Mouse (Mus musculus) myocyte (in vitro differentiated cells): ENCODE measurements around the gene Akr1c18. TPM values are rescaled to one million over a fixed set of nuclear protein-coding genes. Genes with fewer than 3 reads are reported as not detected.
A peak's percentile ranks its signal among the peaks of the same experiment; 100 is the strongest.
"Not testable (repeated sequence)": the region's sequence is repeated elsewhere in the genome, so short reads cannot be mapped to it uniquely, and the experiment has no call there.

Experiments
- H3K27me3 ChIP-seq: one replicate; pipeline ENCODE4 v1.6.1; 2011; ENCODE audit not compliant: control insufficient read depth, insufficient read depth, insufficient read length
- H3K36me3 ChIP-seq: one replicate; pipeline ENCODE4 v1.6.1; 2011; ENCODE audit not compliant: control insufficient read depth, insufficient read depth
- H3K4me2 ChIP-seq: one replicate; pipeline ENCODE4 v1.6.1; 2011; ENCODE audit warnings: low read depth, control low read depth
- H3K4me3 ChIP-seq: one replicate; pipeline ENCODE4 v1.5.1; 2011; ENCODE audit warnings: mild to moderate bottlenecking, control low read depth, moderate library complexity
- H3K79me2 ChIP-seq: one replicate; pipeline ENCODE4 v1.6.1; 2011; ENCODE audit not compliant: control insufficient read depth, insufficient read depth
- H3ac ChIP-seq: one replicate; pipeline ENCODE4 v1.6.1; 2011; ENCODE audit not compliant: control insufficient read depth, insufficient read length
- CEBPB ChIP-seq: IDR thresholded peaks from 2 replicates; pipeline ENCODE4 v1.6.1; 2011; ENCODE audit warnings: mild to moderate bottlenecking, moderate library complexity; ENCODE audit not compliant: poor library complexity, insufficient read depth, severe bottlenecking
- E2F4 ChIP-seq: IDR thresholded peaks from one replicate; pipeline ENCODE4 v1.6.1; 2011; ENCODE audit warnings: mild to moderate bottlenecking, control low read depth, moderate library complexity; ENCODE audit not compliant: insufficient read depth
- MAX ChIP-seq: IDR thresholded peaks from one replicate; pipeline ENCODE4 v1.6.1; 2011; ENCODE audit warnings: low read depth, mild to moderate bottlenecking, control low read depth
- MYOD1 ChIP-seq, 3 experiments: IDR thresholded peaks; one replicate each; pipeline ENCODE4 v1.6.1; 2011; ENCODE audit warnings: control low read depth in 2 of 3, low read depth in 2 of 3, mild to moderate bottlenecking in 2 of 3, moderate library complexity in 1 of 3; ENCODE audit not compliant: insufficient read length in 2 of 3, control insufficient read depth in 1 of 3
- MYOG ChIP-seq, 3 experiments: IDR thresholded peaks; one replicate each; pipeline ENCODE4 v1.6.1; 2011; ENCODE audit warnings: control low read depth in 2 of 3, low read depth in 2 of 3, mild to moderate bottlenecking in 2 of 3; ENCODE audit not compliant: insufficient read length in 2 of 3, control insufficient read depth in 1 of 3, insufficient read depth in 1 of 3
- POLR2A ChIP-seq: IDR thresholded peaks from one replicate; pipeline ENCODE4 v1.6.1; 2011; ENCODE audit warnings: low read depth, mild to moderate bottlenecking, control low read depth, moderate library complexity; ENCODE audit not compliant: insufficient read length
- POLR2AphosphoS2 ChIP-seq: IDR thresholded peaks from one replicate; pipeline ENCODE4 v1.6.1; 2011; ENCODE audit warnings: low read depth, control low read depth; ENCODE audit not compliant: insufficient read length
- REST ChIP-seq: IDR thresholded peaks from one replicate; pipeline ENCODE4 v1.6.1; 2011; ENCODE audit warnings: mild to moderate bottlenecking, control low read depth, moderate library complexity; ENCODE audit not compliant: insufficient read depth, insufficient read length
- SRF ChIP-seq: IDR thresholded peaks from one replicate; pipeline ENCODE4 v1.6.1; 2011; ENCODE audit warnings: low read depth; ENCODE audit not compliant: control insufficient read depth, insufficient read length
- TCF12 ChIP-seq: IDR thresholded peaks from one replicate; pipeline ENCODE4 v1.6.1; 2011; ENCODE audit warnings: mild to moderate bottlenecking, control low read depth; ENCODE audit not compliant: poor library complexity, insufficient read depth, severe bottlenecking
- TCF3 ChIP-seq: IDR thresholded peaks from one replicate; pipeline ENCODE4 v1.6.1; 2011; ENCODE audit warnings: low read depth, control low read depth; ENCODE audit not compliant: insufficient read length
- USF1 ChIP-seq: IDR thresholded peaks from one replicate; pipeline ENCODE4 v1.6.1; 2011; ENCODE audit warnings: low read depth, mild to moderate bottlenecking, control low read depth, moderate library complexity
- polyA plus RNA-seq: library from polyadenylated mRNA; unstranded; fragments of >200 nt; fragmentation: generic; extraction: Trizol; gene quantifications from one replicate; pipeline ENCODE4 v1.2.1, GENCODE M21; 2012; ENCODE audit warnings: missing spikeins

The Akr1c18 gene
- not detected for polyA plus RNA-seq

DNA sequence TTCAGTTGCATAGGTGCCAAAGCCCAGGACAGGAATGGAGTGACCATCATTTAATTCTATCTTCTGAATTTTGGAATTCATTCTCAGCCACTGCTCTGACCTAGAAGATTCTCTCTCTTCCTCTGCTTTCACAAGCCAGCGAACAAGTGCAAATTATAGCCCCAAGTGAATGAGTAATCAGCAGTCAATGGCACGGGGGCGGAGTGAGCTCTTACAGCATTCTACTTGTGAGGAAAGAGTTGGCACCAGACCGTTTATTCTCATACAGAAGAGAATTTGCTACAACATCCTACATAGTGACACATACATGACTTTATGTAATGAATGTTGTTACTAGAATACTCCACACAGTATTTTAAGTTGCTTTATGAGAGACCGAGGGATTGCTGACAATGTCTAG, at the start of gene Akr1c18:
Akr1c18 (minus strand) TSS at position 137 of the 400 bp plus-strand sequence.
- Histone ChIP-seq H3K79me2 (no peaks in the 10 kb centered on the region), H3K27me3 (no peaks in the 10 kb centered on the region), H3K36me3 (no peaks in the 10 kb centered on the region), H3ac (no peak within 1 kb of the TSS), H3K4me2 (no peak within 1 kb of the TSS), H3K4me3 (no peak within 1 kb of the TSS)
- no peak for TF ChIP-seq TCF12
- TF ChIP-seq MYOG (IDR thresholded peaks at IDR 0.05; ENCODE audit: control insufficient read depth in 1 of 3, insufficient read depth in 1 of 3, insufficient read length in 2 of 3, low read depth in 2 of 3): no peak
- no peak for TF ChIP-seq REST
- no peak for TF ChIP-seq POLR2AphosphoS2
- no peak for TF ChIP-seq TCF3
- no peak for TF ChIP-seq USF1
- TF ChIP-seq SRF: no peak
- no peak for TF ChIP-seq POLR2A
- no peak for TF ChIP-seq E2F4
- no peak for TF ChIP-seq MAX
- no peak for TF ChIP-seq CEBPB

DNA sequence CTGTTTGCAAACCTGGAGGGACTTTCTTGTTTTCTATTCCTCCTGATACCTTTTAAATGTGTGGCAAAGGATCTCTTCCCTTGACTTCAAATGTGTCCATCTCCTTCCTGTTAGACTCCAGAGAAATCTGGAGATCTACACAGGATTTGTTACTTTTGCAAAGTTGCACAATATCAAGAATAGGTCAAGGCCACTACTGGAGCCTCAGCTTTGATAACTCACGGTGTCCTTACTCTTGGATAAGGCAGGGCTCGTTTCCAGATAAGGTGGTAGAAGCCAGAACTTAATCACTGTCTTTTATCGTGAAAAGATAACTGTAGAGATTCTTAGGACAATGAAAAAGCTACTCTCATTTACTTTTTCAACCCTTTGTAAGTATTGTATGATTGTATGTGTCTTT, 42.1 kb upstream of the Akr1c18 start:
- Histone ChIP-seq H3K36me3 (no peaks in the 10 kb centered on the region), H3K4me3 (no peak overlapping the region), H3K27me3 (no peaks in the 10 kb centered on the region), H3K79me2 (no peaks in the 10 kb centered on the region), H3K4me2 (no peak overlapping the region), H3ac (no peak overlapping the region)
- TF ChIP-seq REST: no peak
- TF ChIP-seq MYOD1 (IDR thresholded peaks at IDR 0.05; ENCODE audit: control insufficient read depth in 1 of 3, insufficient read length in 2 of 3, low read depth in 2 of 3): no peak
- TF ChIP-seq CEBPB: no peak
- TF ChIP-seq POLR2AphosphoS2: no peak

DNA sequence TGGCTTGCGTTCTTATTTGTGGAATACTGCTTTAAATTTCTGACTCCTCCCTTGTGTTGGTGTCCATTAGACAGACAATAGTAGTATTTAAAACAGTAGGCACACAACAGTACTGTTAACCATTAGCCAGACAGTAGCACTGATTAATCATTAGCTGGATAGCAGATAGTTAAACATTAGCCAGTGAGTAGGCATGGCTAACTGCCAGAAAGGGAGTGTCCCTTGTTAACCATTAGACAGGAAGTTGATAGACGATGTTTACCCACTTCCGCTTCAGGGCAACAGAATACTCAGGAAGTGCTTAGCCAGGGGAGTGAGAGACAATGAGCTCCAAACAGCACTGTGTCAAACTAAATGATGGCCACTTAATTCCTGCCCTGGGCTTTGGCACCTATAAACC, 40.5 kb upstream of the Akr1c18 start, which contains the start of gene Akr1c13:
Akr1c13 (plus strand) TSS at position 247 of the 400 bp plus-strand sequence.
- H3K27me3 ChIP-seq: no peaks in the 10 kb centered on the region
- H3ac ChIP-seq: no peak within 1 kb of the TSS
- no peak for TF ChIP-seq POLR2AphosphoS2
- TF ChIP-seq MYOD1 (IDR thresholded peaks at IDR 0.05; ENCODE audit: control insufficient read depth in 1 of 3, insufficient read length in 2 of 3, low read depth in 2 of 3): no peak
- no peak for TF ChIP-seq SRF
- no peak for TF ChIP-seq REST
- no peak for TF ChIP-seq MYOG (IDR thresholded peaks at IDR 0.05; ENCODE audit: control insufficient read depth in 1 of 3, insufficient read depth in 1 of 3, insufficient read length in 2 of 3, low read depth in 2 of 3)
- H3K36me3 ChIP-seq: no peaks in the 10 kb centered on the region
- no peak within 1 kb of the TSS for H3K4me2 ChIP-seq
- peak within 1 kb of the TSS; percentile 6 for H3K4me3 ChIP-seq
- H3K79me2 ChIP-seq: no peaks in the 10 kb centered on the region

DNA sequence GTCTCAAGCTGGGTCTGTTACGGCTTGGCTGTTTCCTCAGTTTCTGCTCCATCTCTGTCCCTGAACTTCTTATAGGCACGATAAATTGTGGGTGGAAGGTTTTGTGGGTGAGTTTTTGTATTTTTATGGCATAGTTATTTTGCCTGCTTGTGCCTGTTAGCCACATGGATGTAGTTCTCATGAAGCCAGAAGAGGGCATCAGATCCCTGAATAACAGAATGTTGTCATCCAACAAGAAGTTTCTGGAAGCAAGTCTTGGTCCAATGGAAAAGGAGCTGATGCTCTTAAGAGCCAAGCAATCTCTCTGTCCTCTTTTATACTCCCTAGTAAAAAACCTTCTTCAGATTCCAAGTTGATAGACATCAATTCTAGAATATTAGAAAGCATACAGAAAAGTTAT, 37.7 kb upstream of the Akr1c18 start:
- no peaks in the 10 kb centered on the region for H3K79me2 ChIP-seq
- H3K4me3 ChIP-seq: no peak overlapping the region
- TF ChIP-seq E2F4 (no peak), MYOD1 (IDR thresholded peaks at IDR 0.05; ENCODE audit: control insufficient read depth in 1 of 3, insufficient read length in 2 of 3, low read depth in 2 of 3) (no peak), POLR2AphosphoS2 (no peak), SRF (no peak), MAX (no peak), TCF12 (no peak), CEBPB (no peak), REST (no peak), MYOG (IDR thresholded peaks at IDR 0.05; ENCODE audit: control insufficient read depth in 1 of 3, insufficient read depth in 1 of 3, insufficient read length in 2 of 3, low read depth in 2 of 3) (no peak), USF1 (no peak), TCF3 (no peak), POLR2A (no peak)
- H3K27me3 ChIP-seq: no peaks in the 10 kb centered on the region
- no peak overlapping the region for H3ac ChIP-seq
- H3K4me2 ChIP-seq: no peak overlapping the region
- no peaks in the 10 kb centered on the region for H3K36me3 ChIP-seq

DNA sequence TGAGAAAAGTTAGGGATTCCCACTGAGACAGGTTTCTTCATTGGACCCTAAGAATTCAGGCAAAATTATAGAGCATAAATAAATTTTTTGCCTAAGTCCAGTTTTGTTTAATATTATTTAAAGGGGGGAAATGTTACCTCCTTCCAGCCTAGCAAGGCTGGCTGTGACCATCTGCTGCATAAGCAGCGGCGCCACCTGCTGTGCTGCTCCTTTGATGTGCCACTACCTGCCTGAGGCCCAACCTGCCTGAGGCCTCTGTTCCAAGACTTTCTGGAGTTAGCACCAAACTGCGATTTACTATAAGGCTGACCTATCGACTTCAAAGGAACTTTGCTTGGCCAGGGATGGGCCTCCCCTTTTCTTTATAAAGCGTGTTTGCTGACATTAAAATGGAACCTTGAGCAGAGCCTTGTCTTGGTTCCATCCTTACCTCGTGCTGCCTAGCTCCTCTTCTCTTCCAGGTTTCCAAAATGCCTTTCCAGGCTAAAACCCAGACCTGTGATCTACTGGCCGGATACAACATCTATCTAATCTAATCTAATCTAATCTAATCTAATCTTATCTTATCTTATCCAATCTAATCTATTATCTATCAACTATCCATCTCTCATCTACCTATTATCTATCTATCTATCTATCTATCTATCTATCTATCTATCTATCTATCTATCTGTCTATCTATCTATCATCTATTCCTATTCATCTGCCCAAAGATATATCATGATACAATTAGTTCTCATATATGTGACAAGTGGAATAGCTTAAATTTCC, 36.4 kb upstream of the Akr1c18 start:
- not testable (repeated sequence) for H3K4me3 ChIP-seq, H3K4me2 ChIP-seq, H3K27me3 ChIP-seq, H3K36me3 ChIP-seq, H3ac ChIP-seq, H3K79me2 ChIP-seq

DNA sequence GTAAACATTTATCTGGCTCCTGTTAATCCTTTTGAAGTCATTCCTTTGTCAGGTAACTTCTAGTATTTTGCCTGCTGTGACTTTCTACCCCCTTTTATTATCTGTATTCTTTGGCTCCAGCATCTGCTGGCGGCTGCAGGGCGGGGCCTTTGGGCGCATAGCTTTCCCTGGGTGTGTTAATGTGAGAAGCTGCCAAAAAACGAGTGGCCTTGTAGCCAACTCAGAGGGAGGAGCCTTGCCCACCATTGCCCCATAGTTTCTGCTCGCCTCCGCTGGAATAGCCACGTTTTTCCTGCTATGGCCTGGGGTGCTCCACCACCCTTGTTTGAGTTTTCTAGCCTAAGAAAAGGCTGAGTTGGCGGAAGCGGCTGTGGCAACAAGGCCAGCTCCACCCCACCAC, 32.7 kb upstream of the Akr1c18 start:
- H3K4me2 ChIP-seq: no peak overlapping the region
- H3K36me3 ChIP-seq: no peaks in the 10 kb centered on the region
- H3K4me3 ChIP-seq: no peak overlapping the region
- H3ac ChIP-seq: no peak overlapping the region
- H3K27me3 ChIP-seq: no peaks in the 10 kb centered on the region
- H3K79me2 ChIP-seq: no peaks in the 10 kb centered on the region
- TF ChIP-seq E2F4: no peak
- no peak for TF ChIP-seq POLR2AphosphoS2
- TF ChIP-seq SRF: no peak
- TF ChIP-seq MYOG (IDR thresholded peaks at IDR 0.05; ENCODE audit: control insufficient read depth in 1 of 3, insufficient read depth in 1 of 3, insufficient read length in 2 of 3, low read depth in 2 of 3): no peak
- no peak for TF ChIP-seq CEBPB
- TF ChIP-seq REST: no peak
- no peak for TF ChIP-seq USF1
- TF ChIP-seq MAX: no peak
- TF ChIP-seq TCF12: no peak
- TF ChIP-seq TCF3: no peak
- TF ChIP-seq POLR2A: no peak
- no peak for TF ChIP-seq MYOD1 (IDR thresholded peaks at IDR 0.05; ENCODE audit: control insufficient read depth in 1 of 3, insufficient read length in 2 of 3, low read depth in 2 of 3)

DNA sequence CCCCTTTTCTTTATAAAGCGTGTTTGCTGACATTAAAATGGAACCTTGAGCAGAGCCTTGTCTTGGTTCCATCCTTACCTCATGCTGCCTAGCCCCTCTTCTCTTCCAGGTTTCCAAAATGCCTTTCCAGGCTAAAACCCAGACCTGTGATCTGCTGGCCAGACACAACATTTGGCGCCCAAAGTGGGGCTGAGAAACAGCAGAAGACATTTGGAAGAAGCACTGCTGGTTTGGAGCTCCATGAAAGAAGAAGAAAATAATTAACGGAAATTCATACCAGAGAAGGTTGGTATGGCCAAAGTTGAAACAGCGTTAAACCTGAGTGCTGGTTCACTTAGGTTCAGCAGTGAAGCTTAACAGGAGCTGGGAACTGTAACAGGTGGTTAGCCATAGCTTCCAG, 30.9 kb upstream of the Akr1c18 start:
- H3K4me2 ChIP-seq, H3K36me3 ChIP-seq: not testable (repeated sequence)

More for the DNA sequence above, 30.9 kb upstream of the Akr1c18 start:
- not testable (repeated sequence) for H3K79me2 ChIP-seq, H3ac ChIP-seq, H3K27me3 ChIP-seq, H3K4me3 ChIP-seq
